Mouse (Mus musculus) kidney, postnatal 36 days (tissue): Measurements from ENCODE around the gene Phc2.

Experiments
- DNase-seq, 2 experiments: peaks; one replicate each; pipeline ENCODE4 v3.0.0; 2021 to 2022; ENCODE audit warnings: mixed read lengths in 2 of 2

Phc2 gene

DNA sequence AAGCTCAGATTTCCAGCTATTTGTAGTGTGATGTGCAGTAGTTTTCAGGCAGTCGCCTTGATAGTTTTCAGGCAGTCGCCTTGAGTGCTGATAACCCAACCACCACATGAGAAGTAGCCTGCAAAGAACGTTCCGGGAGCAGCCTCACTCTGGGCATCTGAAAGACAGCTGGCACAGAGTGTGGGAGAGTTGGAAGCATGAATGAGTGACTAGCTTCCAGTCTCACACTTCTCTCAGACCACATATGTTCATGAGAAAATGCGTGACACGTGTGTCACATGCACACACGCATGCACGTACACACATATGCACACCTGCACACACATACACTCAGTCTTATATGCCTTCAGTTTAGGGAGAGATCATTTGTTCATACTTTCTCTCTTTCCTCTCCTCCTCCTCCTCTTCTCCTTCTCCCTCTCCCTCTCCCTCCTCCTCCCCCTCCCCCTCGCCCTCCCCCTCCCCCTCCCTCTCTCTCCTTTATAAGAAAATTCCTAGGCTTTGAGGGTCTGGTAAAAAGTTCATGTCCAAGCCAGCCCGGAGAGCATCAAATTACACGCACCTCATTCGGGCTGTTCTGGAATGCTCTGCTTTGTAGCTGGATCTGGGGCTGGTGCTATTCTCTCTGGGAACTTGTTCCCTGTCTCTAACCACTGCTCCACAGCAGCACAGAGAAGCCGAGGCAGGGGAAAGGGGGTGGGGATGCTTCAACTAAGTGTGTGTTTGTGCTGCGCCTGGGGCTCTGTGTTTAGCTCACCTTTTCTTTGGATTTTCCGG is 37.8 kb downstream of the Phc2 start:
- DNase-seq: no peak

DNA sequence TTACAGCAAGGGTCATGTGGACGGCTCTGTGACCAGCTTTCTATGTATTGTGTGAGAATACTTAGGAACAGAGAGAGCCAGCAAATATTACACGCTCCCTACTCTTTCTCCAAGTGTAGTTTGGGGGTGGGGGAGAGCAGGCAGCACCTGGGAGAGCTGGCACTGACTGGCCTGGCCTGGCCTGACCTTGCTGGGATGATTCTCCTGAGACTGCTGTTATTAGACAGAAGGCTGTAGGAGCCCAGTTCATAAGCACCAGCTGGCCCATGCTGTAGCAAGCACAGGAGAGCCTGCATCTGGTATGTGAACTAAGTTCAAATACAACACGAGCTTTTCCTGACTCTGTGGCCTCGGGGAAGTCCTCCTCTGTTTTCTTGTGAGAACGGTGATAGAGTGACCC is 38.7 kb downstream of the Phc2 start:
- peak; percentile 19 to 31 for DNase-seq

DNA sequence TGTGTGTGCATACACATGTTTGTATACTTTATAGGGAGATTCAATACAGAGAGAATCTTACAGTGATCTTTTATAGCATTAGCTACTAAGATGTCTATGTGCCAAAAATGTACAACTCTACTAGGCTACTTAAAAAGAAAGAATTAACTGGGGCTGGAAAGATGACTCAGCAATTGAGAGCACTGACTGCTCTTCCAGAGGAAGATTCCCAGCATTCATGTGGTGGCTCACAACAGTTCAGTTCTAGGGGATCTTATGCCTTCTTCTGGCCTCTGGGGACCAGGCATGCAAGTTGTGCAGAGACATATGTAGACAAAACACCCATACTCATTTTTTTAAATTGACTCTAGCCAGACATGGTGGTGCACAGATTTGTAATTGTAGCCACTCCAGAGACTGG is 39.8 kb downstream of the Phc2 start:
- no peak for DNase-seq

DNA sequence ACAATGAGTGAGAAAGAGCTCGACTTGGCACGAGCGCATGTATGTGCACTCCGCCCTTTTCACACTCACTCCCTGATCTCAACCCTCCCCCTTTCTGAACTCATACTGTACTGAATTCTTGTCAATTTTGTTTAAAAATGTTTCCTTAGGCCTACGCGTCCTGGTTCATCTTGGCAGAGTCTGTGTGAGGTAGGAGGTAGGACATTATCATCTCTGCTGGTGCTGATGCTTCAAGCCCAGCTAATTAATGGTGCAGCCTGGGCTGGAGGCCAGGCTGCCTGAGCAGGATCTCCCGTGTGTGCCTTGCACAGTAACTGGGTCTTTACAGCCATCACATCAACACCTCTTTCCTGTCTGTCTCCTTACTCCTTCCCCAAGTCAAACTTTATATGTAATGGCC is 40.6 kb downstream of the Phc2 start:
- DNase-seq: no peak

DNA sequence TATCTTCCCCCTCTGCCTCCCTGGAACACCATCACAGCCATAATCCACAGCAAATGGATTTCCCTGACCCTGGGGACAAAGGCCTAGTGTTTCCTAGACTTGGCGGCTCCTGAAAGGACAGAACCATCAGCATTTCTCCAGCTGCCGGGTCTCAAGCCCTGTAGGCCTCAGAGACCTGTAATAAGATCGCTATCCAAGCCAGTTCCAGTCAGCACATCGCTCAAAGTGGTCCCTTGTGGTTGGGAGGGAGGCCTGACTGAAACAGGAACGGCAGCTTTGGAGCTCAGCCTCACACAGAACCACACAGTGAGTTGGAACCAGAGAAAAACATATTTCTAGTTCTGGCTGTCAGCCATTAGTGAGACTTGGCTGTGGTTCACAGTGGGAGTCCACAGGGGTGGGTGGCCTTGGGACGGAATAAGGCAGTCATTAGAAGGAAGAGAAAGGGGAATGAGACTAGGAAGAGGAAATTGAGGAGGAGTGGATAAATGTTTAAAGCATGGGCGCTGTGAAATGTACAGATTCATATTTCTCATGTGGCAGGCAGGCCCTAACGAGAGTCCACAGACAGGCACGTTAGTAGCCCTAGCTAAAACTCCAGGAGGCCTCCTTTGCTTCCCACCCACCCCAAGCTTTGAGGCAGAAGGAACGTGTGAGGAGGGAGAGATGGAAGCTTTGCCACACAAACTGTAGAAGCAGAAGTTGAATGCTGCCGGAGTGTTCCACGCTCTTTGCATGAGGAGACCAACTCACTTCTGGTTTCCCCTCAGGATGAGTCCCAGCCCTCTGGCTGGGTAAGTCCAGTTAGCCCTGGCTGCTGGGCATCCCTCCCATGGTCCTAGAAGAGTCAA is 43.7 kb downstream of the Phc2 start:
- DNase-seq: peak; percentile 52 to 57

DNA sequence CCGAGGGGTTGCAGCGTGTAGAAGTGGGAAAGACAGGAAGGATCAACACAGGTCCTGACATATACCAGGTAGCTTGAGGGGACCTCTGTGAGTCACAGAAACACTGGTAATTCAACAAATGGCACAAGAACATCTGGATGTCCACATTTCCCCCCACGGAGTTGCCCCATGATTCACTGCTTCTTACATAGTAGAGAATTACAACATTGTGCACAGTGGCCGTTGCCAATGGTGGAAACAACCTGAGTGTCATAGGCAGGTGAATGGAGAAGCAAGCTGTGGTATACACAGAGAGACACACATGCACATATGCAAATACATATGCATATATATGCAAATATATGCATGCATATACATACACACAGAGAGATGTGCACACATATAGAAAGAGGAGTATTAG is 45.4 kb downstream of the Phc2 start:
- no peak for DNase-seq

DNA sequence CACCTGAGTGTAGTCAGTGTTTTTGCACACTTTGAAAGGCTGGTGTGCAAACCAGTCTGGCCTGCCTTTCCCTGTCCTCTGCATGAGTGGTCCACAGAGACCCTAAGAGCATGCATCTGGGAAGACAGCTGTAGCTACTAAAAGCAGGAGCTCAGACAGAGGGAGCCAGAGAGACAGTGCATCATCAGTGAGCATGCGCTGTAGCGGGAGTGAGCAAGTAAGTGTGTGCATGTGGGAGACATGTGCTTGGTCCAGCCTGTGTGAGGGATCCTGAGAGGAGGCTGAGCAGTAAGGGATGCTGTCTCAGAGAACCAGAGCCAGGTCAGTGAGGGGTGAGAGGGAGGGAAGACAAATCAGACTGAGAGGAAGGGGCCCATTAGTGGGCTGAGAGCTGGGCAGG is 46.0 kb downstream of the Phc2 start:
- no peak for DNase-seq

DNA sequence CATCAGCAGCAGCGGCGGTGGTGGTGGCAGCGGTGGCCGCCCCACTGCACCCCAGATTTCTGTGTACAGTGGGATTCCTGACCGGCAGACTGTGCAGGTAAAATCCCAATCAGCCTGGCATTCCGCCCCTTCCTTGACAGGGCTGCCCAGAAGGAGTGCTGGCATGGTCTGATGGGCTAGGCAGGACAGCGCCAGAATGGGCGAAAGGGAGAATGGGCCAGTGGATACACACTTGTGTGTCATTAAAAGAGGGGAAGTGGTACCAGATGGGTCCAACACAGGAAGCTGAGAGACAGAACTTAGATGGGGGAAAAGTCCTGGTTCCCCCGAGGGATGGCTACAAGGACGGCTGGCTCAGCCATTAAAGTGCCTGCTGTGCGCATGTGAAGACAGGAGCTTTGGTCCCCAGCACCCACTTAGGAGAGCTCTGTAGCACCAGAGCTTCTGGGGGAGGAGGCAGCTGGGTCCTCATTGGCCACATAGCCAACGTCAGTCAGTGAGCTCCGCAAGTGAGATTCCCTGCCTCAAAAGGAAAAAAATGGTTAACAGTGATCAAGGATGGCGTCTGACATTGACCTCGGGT is 50.7 kb downstream of the Phc2 start:
- DNase-seq: no peak

DNA sequence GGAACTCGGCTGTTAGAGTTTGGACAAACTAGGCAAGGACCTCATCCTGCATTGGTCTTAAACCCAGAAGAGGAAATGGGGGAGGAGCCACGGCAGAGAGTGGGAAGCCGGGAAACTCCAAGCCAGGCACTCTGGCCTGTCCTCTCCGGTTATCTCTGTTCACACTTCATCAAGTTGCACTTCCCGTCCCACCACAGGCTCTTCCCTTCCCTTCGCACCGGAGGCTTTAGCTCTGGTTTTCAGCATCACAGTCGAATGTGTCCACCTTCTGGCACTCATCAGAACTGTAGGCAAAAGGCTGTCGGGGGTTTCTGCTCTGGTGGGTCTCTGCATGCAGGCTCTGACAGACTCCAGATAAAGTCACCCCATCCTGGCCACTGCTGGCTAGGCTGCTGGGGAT is 52.1 kb downstream of the Phc2 start:
- DNase-seq: peak; percentile 41 to 49

DNA sequence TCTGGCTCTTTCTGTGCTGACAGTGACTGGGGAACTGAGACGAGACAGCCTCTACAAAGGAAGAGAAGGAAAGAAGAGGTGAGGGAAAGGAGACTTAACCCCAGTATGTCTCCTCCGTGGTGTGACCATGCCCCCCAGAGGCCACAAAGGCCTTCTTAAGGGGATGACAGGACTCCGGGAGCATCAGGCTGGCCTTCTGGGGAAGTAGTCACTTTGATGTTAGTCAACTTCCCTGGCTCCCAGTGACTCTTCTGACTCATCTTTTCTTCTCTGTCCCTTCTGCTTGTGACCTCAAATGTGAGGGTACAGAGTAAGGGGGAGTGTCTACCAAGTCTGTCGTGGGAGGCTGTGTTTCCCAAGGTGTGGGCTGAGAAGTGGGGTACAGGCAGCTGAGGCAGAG is 52.9 kb downstream of the Phc2 start:
- DNase-seq: no peak

DNA sequence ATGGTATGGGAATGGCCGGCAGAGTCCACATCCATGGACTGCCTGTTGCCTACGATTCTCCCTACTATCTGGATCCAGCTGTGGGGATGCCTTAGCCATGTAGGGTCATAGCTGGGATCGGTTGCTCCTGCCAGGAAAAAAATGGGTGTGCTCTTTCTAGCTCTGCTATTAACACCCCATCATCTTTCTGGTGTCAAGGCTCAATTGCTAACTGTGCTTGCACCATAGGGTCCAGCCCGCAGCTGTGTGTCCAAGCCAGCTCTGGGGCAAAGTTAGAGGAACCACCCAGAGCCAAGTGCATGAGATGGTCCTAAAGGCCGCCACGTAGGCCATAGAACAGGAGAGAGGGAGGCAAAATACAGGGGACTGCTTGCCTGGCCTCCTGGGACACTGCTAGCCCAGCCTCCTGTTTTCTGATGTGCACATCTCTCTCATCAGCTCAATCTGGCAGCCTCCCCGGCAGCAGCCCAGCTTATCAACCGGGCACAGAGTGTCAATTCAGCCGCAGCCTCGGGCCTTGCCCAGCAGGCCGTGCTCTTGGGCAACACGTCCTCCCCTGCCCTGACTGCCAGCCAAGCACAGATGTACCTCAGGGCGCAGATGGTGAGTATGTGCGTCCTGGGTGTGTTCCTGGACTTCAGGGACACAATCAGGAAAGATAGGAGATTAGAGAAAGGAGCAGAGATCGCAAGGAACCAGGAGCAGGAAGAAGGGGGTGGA is 54.7 kb downstream of the Phc2 start:
- no peak for DNase-seq

DNA sequence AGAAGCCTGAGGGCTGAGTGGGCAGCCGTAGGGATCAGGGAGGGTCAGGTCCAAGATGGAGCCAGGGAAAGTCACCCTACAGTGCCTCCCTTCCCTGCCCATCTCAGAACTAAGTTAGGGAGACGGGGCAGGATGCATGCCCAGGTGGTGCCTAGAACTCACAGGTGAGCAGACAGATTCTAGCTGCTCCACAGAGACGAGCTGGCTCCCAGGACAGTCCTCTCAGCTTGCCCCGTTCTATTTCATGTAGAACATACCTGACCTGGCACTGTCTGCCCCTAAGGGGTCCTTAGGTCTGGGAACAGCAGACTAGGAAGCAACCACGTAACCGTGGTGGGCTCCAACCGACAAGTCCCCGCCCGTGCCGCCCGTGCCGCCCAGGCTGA is 55.3 kb downstream of the Phc2 start:
- DNase-seq: no peak

DNA sequence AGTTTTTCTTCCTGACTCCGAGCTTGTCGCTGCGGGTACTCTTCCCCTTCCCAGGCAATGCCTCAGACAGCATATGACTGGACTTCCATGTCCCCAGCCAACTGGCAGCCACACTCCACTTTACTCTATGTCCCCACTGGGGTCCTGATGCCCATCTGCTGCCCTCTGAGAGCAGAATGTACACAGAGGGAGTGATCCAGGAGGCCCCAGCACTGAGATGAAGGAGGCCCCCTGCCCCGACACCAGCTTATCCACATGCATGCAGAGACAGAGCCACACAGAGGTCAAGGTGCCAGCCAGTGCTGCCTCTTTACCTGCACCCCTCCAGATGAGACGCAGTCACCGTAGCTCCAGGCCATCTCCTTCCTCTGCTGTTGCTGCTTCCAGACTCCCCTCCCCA is 55.8 kb downstream of the Phc2 start:
- DNase-seq: no peak

DNA sequence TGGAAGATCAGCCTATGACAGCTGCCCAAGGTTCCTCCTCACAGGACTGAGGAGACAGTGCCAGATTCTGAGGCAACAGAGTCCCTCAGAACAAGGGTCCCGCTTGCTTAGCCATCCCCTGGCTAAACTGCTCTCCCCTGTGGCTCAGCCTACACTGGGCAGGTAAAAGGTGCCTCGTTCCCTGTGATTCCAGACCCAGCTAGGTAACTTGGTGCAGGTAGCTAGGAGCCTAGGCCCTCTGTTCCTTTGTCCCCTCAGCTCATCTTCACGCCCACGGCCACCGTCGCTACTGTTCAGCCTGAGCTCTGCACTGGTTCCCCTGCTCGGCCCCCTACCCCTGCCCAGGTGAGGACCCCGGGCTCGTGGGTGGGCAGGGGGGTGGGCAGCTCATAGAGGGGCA is 56.3 kb downstream of the Phc2 start:
- no peak for DNase-seq

DNA sequence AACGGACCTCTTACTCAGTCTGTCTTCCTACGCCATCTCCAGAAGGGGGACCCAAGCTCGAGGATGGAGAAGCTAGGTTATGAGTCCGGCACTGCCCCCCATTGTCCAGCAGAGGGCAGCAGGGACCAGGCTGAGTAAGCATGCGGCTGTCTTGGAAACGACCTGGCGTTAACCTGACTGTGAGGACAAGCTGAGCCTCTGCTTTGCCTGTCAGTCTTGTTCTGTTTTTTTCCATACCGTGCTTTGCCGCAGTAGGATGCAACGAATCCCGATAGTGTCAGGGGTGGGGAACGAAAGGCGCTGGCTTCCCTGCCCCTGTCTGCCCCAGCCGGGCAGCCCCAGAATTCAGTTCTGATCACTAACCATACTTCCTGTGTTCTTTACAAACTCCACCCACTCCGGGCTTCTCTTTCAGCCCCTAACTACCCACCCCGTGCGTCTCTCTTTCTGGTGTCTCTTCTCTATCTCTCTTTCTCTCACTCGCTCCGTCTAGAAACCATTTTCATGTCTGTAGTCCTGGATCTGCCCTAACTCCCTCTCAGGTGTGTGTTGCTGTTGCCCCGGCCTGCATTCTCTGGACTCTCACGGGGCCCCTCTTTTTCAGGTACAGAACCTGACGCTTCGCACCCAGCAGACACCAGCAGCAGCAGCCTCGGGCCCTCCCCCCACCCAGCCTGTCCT is 57.1 kb downstream of the Phc2 start:
- peak; percentile 94 for DNase-seq

DNA sequence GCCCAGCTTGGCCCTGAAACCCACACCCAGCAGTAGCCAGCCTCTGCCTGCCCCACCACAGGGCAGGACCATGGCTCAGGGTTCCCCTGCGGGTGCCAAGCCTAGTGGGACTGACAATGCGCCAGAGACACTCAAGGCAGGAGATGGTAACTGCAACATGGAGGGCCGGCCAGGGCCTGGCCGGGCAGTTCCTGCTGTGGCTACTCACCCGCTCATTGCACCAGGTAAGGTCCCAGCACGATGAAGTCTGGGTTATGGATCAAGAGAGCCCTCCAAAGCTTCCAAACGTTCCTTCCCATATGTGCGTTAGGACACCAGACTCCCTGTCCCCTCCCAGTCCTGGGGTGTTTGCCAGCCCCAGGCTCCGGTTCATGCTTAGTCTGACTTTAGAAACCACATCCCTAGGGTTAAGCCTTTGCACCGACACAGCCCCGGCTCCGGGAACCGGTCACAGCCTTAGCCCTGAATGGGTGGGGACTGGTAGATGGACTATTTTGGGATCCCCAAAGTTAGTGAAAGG is 57.7 kb downstream of the Phc2 start:
- DNase-seq: peak in 1 of 2 experiments; percentile 30

DNA sequence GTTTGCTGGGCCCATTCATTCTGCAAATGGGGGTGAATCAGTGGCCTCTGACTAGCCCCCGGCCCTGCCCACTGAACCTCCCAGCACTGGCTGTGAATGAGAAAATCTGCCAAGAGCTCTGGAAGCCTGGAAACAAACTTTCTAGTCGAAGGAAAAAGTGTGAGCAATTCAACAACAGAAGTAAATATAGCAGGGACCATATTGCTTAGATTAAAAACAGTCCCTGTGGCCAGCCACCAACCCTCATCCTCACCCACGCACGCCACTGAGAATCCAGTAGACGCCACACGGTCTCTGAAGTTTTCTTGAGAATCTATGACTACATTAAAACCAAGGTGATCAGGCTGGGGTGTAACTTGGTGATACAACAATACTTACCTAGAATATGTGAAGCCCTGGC is 58.4 kb downstream of the Phc2 start:
- DNase-seq: no peak

DNA sequence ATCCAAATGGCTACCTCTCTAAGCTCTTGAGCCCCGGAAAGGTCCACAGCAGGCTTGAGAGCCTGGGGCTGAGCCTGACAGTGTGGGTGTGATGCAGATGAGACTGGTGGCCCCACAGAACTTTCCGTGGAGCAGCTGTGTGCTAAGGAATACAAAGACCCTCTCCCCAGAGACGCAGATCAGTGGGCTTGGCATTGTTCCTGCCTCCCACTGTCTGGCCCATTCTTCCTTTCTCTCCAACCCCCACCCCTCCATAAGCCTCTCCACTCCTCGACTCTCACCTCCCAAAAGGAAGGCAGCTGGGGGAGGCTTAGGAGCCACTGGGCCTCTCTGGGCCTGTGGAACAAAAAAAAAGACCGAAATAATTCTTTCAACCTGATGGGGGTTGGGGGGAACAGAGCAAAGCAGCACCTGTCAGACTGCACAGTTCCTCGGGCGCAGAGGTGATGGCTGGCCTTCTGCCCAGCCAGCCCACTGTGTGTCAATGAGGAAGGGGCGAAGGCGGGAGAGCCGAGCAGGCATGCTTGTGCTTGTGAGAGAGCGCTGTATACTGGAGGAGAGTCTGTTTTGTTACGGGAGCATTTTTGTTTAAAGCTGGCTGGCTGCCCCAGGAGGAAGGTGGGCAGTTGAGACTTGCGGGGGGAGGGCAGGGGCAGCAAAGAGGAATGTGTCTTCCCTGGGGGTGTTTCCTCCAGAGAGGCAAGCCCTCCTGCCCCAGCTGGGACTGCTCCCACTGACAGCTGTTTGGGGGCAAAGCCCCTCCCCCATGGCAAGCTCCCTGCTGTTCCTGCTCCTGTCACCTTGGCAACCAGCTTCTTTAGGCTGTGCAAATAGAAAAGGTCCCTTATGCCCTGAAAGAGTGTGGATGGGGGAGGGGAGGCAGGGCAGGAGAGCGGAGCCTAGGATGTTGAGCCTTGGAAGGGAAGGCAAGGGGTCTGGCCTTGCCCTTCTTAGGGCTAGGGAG is 61.0 kb downstream of the Phc2 start:
- peak in 1 of 2 experiments; percentile 25 for DNase-seq

DNA sequence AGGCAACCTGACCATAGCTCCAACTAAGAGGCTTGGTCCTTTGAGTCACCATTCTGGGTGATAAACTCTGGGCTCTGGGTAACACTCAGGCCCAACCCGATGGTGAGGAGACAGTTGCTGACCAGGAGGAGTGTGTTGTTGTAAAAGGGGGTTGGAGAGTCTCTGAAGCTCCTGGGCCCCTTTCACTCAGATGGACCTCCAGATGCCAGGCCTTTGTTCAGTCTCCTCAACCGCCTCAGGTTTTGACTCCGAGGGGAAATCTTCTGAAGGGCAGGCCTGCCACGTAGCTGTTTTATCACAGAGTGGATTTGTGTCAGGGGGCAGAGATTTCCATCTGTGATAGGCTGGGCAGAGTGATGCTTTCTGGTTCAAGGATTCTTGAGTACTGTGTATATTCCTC is 61.8 kb downstream of the Phc2 start:
- DNase-seq: no peak

DNA sequence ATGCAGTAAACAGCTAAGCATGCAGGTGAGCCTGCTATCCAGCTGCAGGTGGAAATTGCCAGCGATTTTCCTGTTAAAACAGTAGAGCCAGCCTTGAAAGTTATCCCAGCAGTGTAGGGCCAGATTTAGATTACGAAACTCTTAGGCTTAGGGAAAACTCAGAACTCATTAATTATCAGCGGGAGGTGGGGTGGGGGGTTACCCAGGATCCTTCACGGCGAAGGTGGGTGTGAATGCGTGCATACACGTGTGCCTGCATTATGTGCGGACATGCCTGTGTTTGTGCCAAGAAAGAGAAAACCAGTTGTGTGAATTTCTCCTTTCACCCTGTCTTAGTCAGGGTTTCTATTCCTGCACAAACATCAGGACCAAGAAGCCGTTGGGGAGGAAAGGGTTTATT is 62.2 kb downstream of the Phc2 start:
- DNase-seq: no peak

DNA sequence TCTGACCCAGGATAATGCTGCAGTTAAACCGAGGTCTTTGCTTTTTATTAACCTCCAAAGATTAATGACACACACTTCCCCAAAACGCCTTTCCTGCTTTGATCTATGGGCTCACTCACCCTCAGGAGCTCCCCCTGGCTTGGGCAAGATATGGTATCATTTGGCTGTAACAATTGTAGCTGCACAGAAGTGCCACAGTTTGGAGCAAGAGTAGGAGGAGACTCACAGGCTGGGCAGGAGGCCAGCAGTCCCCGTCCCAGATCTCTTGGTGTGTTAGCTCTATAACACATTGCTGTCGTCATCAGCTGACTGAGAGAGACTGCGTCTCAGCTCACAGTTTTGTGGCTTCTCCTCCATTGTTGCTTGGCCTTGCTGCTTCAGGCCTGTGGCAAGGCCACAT is 65.6 kb downstream of the Phc2 start:
- DNase-seq: peak; percentile 74 to 81
